Mouse (Mus musculus): Measurements from ENCODE around the gene Mical2.

Gene Mical2

DNA sequence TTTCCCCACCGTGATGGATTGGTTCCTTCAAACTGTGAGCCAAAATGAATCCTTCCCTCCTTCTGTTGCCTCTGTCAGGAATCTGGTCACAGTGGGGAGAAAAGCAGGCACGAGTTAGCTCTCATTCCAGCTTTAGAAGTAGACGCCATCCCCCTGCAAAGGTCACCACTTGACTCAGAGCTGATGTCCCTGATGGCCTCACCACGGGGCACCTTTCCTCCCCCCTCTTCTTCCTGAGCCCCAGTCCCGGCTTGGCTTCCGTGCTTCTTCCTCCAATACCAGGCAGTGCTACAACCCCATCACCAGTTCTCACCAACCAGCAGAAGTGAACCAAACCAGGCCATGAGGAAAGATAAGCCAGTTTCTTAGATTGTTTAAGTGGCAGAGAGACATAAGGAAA is 16.9 kb downstream of the Mical2 start:
- peak in 1 of 2 experiments; percentile 51 for DNase-seq

DNA sequence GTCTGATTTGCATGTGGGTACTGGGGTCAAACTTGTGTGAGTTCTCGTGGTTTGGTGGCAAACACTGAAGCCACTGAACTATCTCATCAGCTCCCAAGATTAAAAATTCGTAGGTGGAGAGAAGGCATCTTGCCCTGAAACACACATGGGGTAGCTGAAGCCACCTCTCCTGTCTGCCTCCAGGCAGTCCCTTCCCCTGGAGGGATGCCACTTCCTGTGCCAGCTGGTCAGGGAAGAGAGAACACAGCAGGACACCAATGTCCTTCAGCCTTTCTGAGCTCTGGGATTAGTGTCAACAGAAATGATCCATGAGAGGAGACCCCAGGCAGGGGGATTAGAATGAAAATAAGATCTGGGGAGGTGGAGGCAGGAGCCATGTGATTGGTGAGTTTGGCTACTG is 18.4 kb downstream of the Mical2 start:
- DNase-seq: peak; percentile 76 to 80

DNA sequence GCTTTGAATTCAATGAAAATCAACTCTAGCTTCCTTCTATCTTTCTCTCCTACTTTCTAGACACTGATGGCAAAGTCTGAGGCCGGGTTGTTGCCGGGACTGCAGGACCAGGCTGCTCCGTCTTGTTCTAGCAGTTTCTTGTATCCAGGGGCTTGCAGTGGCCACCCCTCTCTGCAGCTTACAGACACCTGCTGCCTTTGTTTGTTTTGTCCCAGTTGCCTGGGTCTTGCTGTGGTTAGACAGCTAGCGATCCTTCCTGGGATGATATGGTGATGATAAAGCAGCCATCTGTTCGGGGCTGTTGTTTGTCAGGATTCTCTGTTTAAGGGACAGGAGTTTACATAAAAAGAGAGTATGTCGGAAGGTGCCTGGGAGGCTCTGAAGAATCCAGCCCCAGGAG is 19.0 kb downstream of the Mical2 start:
- peak in 1 of 2 experiments; percentile 28 for DNase-seq

DNA sequence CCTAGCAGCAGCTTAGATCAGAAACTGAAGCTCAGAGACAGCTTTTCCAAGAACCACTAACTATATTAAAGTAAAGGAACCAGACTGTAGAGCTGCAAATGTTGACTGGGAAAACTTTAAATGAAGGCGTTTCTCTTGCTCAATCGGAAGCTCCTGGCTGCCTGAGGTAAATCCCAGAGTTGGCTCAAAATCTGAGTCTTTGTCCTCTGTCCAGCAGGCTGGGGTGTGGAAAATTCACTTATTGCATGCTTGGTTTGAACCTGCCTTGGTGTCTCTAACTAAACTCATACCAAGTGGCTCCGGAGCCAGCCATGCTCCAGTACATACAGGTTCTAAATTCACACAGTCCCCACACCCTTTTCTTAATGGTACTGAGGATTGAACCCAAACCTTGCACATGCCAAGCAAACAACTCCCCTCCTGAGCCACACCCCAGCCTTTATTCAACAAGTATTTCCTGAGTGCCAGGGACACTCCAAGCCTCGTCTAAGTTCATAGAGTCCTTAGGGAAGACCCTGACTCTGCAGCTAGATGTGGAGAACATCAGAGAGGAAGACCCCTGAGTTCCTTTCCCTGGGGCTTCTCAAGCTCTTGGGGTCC is 20.3 kb downstream of the Mical2 start:
- DNase-seq: peak in 1 of 2 experiments; percentile 39

DNA sequence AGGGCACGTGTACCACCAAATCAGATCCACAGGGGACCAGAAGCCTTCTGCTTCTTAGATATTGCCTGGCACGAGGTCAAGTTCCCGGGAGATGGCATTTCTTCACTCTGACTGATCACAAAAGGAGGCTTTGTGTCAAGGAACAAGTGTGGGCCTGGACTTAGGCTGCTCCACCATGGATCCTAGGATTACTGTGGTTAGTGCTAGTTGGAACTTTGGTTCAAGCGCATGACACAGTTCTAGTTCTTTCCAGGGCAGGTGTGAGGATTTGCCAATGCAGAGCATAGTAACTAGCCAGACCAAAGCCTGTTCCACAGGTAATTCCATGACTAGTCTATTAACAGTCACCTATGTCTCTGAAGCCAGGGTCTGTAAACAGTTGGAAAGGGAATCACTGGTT is 20.8 kb downstream of the Mical2 start:
- DNase-seq: peak in 1 of 2 experiments; percentile 42

DNA sequence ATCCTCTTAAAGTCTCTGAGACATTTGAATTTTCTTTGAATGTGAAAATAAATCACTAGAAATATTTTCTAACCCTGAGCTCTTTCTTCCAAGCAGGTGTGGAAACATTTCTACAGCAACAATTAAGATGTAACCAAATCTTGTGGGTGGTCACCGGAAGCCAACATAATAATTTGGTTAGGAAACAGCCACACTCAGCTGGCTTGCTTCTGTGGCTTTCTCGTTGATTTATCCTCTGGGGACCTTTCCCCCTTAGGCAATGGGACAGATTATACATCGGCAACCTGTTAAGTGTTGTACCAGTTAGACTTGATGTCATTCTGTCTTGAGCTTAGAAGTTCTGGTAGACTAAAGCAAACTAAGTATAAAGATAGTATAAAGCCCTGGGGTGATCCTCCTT is 22.2 kb downstream of the Mical2 start:
- DNase-seq: no peak

DNA sequence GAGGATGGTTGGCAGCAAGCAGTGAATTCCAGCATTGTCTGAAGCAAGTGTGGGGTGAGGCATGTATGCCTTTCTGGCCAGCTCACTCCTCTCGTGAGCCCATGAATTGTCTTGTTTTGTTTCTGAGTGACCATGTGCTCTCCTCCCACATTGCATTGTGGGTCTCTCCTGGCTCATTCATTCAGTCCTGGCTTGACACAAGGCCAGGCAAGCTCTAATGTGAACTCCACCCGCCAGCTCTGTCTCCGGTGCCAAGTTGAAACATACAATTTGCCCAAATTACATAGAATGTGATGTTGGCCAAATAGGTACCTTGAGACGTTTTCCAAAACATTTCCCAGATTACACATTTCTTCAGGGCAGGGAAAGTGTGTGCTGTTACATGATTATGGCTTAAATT is 23.8 kb downstream of the Mical2 start:
- peak in 1 of 2 experiments; percentile 46 for DNase-seq

DNA sequence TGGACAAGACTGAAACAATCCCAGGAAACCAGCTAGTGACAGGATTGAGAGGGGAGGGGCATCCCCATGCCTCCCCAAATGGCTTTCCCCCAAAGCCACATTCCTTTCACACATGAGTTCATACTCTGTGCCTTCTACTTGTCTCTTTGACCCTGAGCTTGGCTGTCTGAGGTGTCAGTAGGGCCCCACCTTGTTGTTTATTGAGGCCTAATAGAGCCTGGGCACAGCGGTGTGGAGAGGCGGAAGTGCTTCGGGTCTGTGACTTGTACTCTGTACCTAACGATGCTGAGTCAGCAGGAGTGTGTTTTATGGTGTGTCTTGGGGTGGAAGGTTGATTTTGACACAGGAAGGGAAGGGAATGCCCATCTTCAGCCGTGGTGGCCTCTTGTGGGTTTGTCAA is 26.4 kb downstream of the Mical2 start:
- DNase-seq: no peak

DNA sequence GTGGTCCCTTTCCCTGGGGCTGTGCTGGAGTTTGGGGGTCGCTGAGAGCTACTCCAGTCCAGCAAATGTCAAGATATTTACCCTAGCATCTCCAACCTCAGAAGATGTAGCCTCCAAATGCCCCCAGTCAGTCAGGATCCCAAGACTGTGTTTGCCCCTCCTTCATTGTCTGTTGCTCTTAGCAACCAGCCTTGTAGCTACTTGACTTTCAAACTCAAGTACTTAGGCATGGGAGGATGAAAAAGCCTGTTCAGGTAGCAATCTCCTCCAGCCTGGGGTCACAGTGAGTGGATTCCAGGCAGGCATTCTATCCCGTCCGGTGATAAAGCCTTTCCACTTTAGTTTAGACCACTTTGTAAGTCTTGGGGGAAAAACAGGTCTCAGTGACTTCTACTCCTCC is 28.6 kb downstream of the Mical2 start:
- no peak for DNase-seq

DNA sequence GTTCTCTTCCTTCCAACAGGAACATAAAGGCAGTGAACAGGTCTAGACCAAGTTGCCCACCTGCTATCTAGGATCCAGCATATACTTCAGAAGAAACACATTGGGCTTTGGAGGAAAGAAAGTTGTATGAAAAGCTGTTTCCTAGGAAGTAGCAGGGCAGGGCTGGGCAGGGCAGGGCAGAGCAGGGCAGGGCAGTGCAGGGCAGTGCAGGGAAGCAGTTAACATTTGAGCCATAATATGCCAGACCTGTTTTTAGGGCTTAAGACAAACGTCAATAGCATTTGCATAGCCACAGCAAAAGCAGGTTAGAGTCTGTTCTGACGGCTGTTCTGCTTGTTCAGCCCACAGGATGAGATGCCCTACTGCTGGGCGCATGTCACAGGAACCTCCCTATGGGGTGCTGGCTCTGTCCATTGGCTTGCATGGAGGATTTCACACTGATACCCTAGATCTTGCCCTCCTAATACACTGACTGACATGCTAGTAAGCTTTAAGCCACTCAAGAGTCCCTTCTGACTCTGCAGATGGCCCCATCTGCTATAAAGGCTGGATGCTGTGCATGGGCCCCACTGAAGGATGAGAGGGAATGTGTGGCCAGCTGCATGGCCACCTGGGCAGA is 29.7 kb downstream of the Mical2 start:
- peak in 1 of 2 experiments; percentile 61 for DNase-seq

DNA sequence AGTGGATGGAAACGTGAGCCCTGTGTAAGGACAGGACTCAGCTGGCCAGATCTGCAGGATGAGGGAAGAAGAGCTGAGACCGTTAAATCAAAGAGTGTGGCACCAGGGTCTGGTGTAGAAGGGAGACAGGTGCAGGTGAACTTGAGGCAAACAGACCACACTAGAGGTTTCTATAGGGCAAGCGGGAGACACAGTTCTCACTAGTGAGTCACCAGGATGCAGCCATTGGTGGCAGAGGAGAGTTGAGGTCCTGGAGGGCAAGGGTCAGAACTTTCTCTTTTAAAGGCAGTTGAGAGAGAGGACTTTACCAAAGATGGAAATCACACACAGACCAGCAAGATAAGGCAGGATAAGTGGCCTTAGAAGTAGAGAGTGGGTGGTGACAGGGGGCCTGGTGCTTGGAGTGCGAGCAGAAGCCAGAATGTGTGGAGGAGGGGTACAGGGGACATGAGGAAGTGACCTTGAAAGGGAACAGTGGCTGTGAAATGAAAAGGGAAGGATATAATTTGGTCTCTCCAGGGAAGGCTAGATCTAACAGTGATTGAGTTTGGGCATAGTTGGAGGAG is 32.8 kb downstream of the Mical2 start:
- DNase-seq: no peak

DNA sequence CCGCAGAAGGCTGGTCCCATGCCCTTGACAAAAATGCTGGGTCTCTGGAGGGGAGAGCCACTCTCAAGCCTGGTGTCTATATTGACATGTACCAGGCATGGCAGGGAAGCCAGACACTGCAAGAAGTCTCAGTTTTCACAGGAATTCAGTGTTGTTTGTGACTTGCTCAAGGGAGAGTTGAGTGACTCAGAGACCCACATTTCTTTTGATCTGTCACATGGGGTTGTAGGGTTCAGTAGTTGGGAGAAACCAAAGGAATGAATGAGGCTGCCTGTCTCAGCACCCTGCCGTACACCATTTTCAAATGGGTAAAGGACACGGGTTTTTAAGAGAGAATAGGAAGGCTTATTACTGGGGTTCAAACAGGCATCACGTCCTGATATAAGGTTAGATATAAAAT is 33.6 kb downstream of the Mical2 start:
- no peak for DNase-seq

DNA sequence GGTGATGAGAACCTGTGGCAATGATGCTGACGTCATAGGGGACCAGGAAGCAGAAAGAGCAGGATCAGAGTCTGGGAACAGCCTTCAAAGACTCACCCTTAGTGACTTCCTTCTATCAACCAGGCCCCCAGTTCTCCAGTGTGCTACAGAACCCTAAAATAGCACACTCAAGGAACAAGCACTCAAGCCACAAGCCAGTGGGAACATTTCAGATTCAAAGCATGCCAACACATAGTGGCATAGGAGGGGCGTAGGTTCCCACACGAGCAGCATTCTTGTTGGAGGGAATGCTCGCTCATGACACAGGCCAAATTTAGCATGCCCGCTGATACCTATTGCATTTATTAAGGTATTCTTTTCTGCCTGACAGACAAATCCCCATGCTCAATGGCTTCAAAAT is 35.5 kb downstream of the Mical2 start:
- no peak for DNase-seq

DNA sequence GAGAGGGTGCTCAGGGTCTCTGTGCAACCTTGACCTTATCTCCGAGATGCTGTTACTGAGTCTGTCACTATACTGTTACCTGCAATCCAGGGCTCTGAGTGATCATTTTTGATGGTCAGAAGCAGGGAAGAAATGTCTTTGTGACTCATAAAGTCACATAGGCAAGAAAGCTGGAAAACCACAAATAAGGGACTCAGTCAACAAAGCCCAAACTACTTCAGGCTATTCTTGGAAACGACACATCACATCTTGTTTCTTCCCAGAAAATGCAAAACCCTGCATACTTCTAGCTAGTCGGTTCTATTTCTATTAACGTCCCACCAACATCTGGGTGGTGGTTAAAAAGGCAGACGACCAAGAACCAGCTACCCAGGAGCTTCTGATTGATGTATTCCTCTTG is 41.6 kb downstream of the Mical2 start:
- DNase-seq: no peak

DNA sequence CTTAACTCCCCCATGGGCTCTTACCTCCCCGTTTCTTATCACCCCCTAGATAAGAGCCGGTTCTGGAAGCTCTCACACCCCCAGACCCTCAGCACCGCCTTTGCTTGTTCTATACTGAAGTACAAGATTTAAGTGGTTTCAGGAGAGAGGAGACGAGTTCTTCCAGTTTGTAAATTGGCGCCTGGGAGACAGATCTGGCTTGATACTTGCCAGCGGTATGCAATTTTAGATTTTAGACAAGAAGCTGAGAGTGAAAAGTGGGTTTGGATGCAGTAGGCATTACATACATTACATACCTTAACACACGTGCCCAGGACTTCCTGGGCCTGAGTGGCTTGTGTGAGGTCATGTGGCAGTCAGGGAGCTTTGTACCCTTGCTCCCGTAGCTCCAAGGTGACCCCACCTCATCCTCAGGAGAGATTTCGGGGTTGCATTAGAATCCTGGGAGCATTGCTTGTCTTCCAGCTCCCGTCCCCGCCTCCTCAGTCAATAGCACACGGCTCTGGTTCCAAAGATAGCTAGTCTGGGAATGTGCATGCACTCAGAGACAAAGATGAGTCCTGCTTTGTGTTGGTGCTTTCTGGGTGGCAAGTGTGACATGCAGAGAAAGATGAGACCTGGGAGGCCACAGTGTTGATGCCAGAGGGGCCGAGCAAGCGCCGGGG is 43.2 kb downstream of the Mical2 start:
- DNase-seq: no peak

DNA sequence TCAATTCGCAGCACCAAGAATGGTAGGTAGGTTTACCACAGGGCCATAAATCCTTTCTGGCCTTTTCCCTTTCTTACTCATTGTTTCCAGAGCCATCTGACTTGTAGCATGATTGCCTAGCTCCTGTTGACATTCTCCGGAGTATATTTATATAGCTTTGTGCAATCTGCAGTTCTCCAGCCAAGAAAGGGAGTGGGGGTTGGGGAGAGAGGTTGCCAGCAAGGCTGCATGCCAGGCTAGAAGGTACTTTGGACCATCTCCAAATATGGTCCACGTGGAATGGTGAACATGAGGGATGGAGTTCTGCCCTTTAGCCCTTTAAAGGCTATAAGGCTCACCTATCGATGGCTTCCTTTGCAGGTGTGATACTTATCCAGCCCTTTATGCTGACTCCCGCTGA is 45.2 kb downstream of the Mical2 start:
- peak; percentile 78 to 80 for DNase-seq

DNA sequence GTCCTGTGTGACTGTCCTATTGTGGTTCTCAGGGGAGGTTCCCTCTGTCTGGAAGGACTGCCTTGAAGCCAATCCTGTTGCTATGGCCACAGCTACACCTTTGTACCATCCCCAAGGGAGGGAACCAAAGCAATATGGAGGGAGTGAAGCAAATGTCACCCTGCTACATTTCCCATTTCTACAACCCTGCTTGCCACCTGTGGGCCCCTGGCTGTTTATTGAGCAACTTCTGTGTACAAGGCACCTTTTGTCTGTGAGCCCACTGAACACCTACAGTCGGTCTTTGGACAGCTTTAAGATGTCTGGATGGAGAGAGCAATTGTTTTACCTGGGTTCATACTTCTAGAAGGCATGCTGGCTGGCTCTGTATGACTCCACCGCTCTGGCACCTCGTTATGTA is 46.0 kb downstream of the Mical2 start:
- no peak for DNase-seq

DNA sequence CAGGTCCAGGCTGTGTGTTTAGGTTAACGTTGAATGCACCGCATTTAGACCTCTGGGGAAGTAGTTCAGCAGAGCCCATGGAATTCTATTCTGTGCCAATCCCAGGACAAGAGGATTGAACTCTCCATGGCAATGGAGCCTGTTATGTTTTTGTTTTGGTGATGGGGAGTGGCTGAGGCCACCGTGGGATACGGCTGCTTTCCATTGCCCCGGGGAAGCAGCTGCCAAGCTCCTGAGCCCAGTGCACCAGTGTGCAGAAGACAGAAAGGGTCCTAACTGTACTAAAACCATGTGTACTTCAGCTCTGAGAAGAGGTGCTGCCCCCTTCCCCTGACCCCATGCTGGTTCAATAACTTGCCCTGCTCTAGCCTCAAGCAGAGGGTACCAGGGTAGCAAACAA is 47.0 kb downstream of the Mical2 start:
- no peak for DNase-seq

DNA sequence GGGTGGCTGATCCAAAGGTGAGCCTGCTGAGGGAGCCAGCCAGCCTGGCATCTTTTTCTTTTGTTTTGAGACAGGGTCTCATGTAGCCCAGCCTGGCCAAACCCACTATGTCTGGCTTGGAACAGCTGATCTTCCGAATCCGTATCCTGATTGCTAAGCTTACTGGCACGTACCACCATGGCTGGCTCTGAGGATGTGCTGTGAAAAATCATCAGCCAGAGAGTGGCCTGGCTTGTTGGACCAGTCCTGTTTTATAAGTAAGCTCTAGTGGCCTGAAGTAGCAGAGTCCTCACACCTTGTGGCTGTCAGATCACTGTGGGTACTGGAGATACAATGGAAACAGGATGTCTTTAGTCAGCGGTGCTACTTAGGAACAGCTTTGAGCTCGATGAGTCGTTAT is 47.8 kb downstream of the Mical2 start:
- DNase-seq: no peak

DNA sequence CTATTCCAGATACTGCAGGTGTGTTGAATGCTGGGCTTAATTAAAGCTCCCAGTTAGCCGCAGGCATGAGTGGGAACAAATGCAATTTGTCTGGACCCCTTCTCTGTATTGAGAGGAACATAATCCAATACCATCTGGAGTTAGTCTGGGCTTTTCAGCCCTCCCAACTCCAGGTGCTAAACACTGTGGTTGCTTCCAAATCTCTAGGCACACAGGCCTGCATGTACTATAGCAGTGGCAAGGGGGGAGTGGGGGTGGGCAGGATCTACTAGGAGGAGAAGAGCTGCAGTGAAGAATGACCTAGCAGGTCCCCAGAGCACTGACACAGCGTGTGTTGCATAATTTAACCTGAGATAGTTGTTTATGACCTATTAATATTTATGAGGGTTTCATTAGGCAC is 49.0 kb downstream of the Mical2 start:
- DNase-seq: no peak

DNA sequence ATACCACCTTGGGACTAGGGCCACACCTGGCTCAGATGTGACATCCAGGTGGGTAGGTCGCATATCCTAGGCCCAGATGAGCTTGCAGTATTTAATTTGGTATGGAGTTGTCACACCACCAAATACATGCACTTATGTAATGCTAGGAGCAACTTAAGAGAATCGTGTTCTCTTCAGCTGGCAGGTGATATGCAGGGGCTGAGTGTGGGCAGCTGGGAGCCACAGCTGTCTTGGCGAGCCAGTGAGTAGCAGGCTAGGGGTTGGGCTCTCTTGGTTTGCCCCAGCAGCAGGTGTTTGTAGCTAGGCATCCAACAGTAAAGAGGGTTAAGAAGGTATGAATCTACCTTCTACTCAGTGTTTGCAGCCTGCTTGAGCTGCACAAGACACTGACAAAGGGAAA is 49.4 kb downstream of the Mical2 start:
- no peak for DNase-seq

DNA sequence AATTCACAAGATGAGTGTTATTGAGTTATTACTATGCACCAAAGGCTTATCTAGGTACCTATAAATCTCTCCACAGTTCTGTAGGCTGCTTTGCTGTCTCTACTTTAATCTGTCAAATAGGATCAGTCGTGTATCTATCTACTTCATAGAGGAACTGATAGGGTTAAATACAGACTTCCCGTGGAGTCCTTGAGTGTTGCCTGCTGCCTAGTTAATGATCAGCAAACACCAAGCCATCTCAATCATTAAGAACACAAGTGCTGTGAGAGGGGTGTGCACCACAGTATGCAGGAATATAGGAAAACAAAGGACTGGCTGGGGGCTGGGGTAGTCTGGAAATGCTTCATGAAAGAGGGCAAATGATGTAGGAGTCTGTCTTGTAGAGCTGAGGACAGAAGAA is 50.2 kb downstream of the Mical2 start:
- DNase-seq: no peak

DNA sequence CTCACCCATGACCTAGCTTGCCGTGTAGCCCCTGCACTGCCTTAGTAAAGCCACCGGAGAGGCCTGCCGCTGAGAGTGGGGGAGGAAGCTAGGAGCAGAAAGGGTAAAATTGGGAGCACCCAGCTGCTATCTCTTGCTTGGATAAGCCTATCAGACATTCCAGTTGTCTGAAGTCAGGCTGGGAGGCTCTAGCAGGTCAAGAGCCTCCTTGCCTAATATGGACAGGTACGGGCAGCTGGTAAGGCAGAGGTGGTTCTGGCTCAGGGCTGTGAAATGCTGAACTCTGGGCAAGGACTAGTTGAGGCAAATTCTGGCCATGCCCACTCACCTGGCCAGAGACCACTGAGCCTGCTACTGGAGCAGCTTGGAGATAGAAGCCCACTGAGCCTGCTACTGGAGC is 51.2 kb downstream of the Mical2 start:
- DNase-seq: no peak

DNA sequence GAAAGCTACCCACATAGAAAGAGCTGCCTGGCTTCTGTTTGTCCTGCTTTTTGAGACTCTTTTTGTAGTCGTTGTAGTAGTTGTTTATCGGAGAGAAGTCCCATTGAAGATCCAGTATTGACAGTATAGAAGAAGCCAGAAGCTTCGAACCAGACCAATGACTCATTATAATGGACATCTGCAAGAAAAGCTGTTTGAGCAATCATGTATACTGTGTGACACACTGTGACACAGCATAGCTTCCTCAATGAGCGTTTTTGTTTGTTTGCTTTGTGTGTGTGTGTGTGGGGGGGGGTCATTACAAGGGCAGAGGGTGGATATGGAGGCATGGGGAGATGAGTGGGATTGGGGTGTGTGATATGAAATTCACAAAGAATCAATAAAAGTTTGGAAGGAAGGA is 53.0 kb downstream of the Mical2 start:
- no peak for DNase-seq

All from cerebellum, postnatal 25 days (tissue).